In genomic region chr15:98510438-98511385, GRCm38 (mm10) we compare ENCODE assay signal across 8 mouse cellular contexts. TPM values are rescaled to one million over a fixed set of nuclear protein-coding genes. Genes with fewer than 3 reads are reported as not detected.
DNase-seq lines count a peak whose midpoint lies in the region; ATAC-seq and TF ChIP-seq lines count a peak whose summit lies in the region.

No protein-coding gene starts in this region.

- TF ChIP-seq CTCF in gastrocnemius, adult 2 months (IDR thresholded peaks at IDR 0.05): peak; percentile 71
- TF ChIP-seq CTCF in small intestine, adult 2 months (IDR thresholded peaks at IDR 0.05; ENCODE audit: extremely low read depth, insufficient read length, insufficient replicate concordance, low read depth, low read length): peak; percentile 74

- H3K27me3 ChIP-seq in hindbrain, embryonic 16.5 days (replicated peaks; ENCODE audit: control insufficient read depth, insufficient read depth, low read length): no peaks in the 10 kb centered on the region
- H3K27me3 ChIP-seq in limb, embryonic 10.5 days (ENCODE audit: low read depth, poor library complexity, severe bottlenecking): peaks cover under 1% of the 10 kb centered on the region; the same call in 1 of the 2 replicates
- H3K27me3 ChIP-seq in midbrain, embryonic 11.5 days (ENCODE audit: control insufficient read depth, insufficient read depth, low read length): no peaks in the 10 kb centered on the region
- H3K27me3 ChIP-seq in small intestine, adult 2 months (ENCODE audit: control insufficient read depth, insufficient read depth, low read length): no peaks in the 10 kb centered on the region

- peak overlapping the region; percentile 48; the same call in 1 of the 2 replicates for H3K9ac ChIP-seq in hindbrain, embryonic 16.5 days (ENCODE audit: low read depth, low read length)
- no peak overlapping the region for H3K9ac ChIP-seq in midbrain, embryonic 11.5 days (ENCODE audit: low read length)

- no peak for TF ChIP-seq POLR2A in small intestine, adult 2 months (IDR thresholded peaks at IDR 0.05; ENCODE audit: low read depth, low read length)

- ATAC-seq in hindbrain, embryonic 16.5 days: 0 out of 2 replicates have a peak, but pooled peaks have one; percentile 48
- peak; percentile 48; the same call in 1 of the 2 replicates for ATAC-seq in midbrain, embryonic 11.5 days (ENCODE audit: low FRiP score)

- H3K36me3 ChIP-seq in hindbrain, embryonic 16.5 days (ENCODE audit: control insufficient read depth, insufficient read depth, low read length): no peaks in the 10 kb centered on the region
- H3K36me3 ChIP-seq in limb, embryonic 10.5 days: no peaks in the 10 kb centered on the region
- no peaks in the 10 kb centered on the region for H3K36me3 ChIP-seq in midbrain, embryonic 11.5 days (ENCODE audit: control insufficient read depth, insufficient read depth, low read length)
- no peaks in the 10 kb centered on the region for H3K36me3 ChIP-seq in small intestine, adult 2 months (ENCODE audit: control insufficient read depth, insufficient read depth, low read length)

- H3K4me2 ChIP-seq in hindbrain, embryonic 16.5 days (ENCODE audit: low read length): peak overlapping the region; percentile 68
- H3K4me2 ChIP-seq in midbrain, embryonic 11.5 days: peak overlapping the region; percentile 36

- peak; percentile 66 to 88 for DNase-seq in adrenal gland, adult (ENCODE audit: inconsistent age in 2 of 2, low spot score in 1 of 2)
- DNase-seq in adrenal gland, adult 8-10 months: no peak
- peak; percentile 81 to 82 for DNase-seq in cerebellum, postnatal 36 days
- DNase-seq in gastrocnemius, adult 2 months: peak; percentile 86
- DNase-seq in limb, embryonic 10.5 days (ENCODE audit: low spot score): peak; percentile 89
- DNase-seq in midbrain, embryonic 11.5 days (ENCODE audit: low spot score, missing footprints): peak; percentile 99

- H3K27ac ChIP-seq in gastrocnemius, adult 2 months: peak overlapping the region; percentile 76
- H3K27ac ChIP-seq in hindbrain, embryonic 16.5 days (ENCODE audit: low read depth, low read length): no peak overlapping the region
- no peak overlapping the region for H3K27ac ChIP-seq in limb, embryonic 10.5 days
- no peak overlapping the region for H3K27ac ChIP-seq in midbrain, embryonic 11.5 days (ENCODE audit: low read depth, low read length)
- peak overlapping the region; percentile 13 for H3K27ac ChIP-seq in small intestine, adult 2 months (ENCODE audit: insufficient read depth, low read depth, low read length)

- H3K4me3 ChIP-seq in gastrocnemius, adult 2 months: peak overlapping the region; percentile 75
- H3K4me3 ChIP-seq in hindbrain, embryonic 16.5 days (ENCODE audit: low read length): peak overlapping the region; percentile 30
- peak overlapping the region; percentile 39 for H3K4me3 ChIP-seq in limb, embryonic 10.5 days
- no peak overlapping the region for H3K4me3 ChIP-seq in midbrain, embryonic 11.5 days (ENCODE audit: low read depth, low read length)
- H3K4me3 ChIP-seq in small intestine, adult 2 months (ENCODE audit: low read depth, low read length): peak overlapping the region; percentile 24

- 0 out of 2 replicates have a peak, but pooled peaks cover 2% of the 10 kb centered on the region for H3K4me1 ChIP-seq in hindbrain, embryonic 16.5 days (ENCODE audit: control insufficient read depth, insufficient read depth, low read depth, low read length)
- H3K4me1 ChIP-seq in limb, embryonic 10.5 days: peaks cover 16% of the 10 kb centered on the region
- peaks cover 7% of the 10 kb centered on the region for H3K4me1 ChIP-seq in midbrain, embryonic 11.5 days (ENCODE audit: control insufficient read depth, insufficient read depth, low read length)
- peaks cover 3% of the 10 kb centered on the region; the same call in 1 of the 2 replicates for H3K4me1 ChIP-seq in small intestine, adult 2 months (ENCODE audit: control insufficient read depth, insufficient read depth, insufficient read length, low read length)

- WGBS in hindbrain, embryonic 16.5 days: 24% methylated on average over 25 of the region's 25 CpGs
- WGBS in limb, embryonic 10.5 days: 34% methylated on average over 25 of the region's 25 CpGs
- WGBS in midbrain, embryonic 11.5 days: 31% methylated on average over 25 of the region's 25 CpGs
- 28% methylated on average over 25 of the region's 25 CpGs for WGBS in small intestine, adult 2 months

- intact Hi-C loops in gastrocnemius, adult 2 months (cut with DNase I): loop anchor here (2.0 to 5.0 kb wide), 2 partner anchors 57 to 106 kb away; no protein-coding TSS in a partner anchor

- no peaks in the 10 kb centered on the region for H3K9me3 ChIP-seq in hindbrain, embryonic 16.5 days (ENCODE audit: control insufficient read depth, low read length)
- H3K9me3 ChIP-seq in limb, embryonic 10.5 days (replicated peaks): no peaks in the 10 kb centered on the region
- H3K9me3 ChIP-seq in midbrain, embryonic 11.5 days (ENCODE audit: control insufficient read depth, low read length): no peaks in the 10 kb centered on the region

RNA-seq across cellular contexts. Expression of gene Olfr279, which starts 18.5 kb away (rescaled TPM):
- total RNA-seq in adrenal gland, adult 8-10 months (2022): not detected
- total RNA-seq in gastrocnemius, adult 2 months (2021): not detected
- polyA plus RNA-seq in hindbrain, embryonic 16.5 days (2015; fragmentation: Nextera tagmentation; extraction: Ambion mirVana): not detected in 2 replicates
- polyA plus RNA-seq in limb, embryonic 10.5 days (2016; fragmentation: Nextera tagmentation; extraction: Ambion mirVana): not detected in 2 replicates
- polyA plus RNA-seq in midbrain, embryonic 11.5 days (2014; fragmentation: Nextera tagmentation; extraction: Ambion mirVana): not detected in 2 replicates
- polyA plus RNA-seq in small intestine, adult 2 months (2012; rRNA removed): not detected in 2 replicates

RNA-seq across cellular contexts. Expression of gene Kansl2, which starts 23.4 kb away (rescaled TPM):
- total RNA-seq in adrenal gland, adult 8-10 months (2022): 100 to 1,000 TPM in 2 of 4 experiments, 10 to 100 TPM in 2; 89.8 to 123 (median 106) TPM
- total RNA-seq in gastrocnemius, adult 2 months (2021): 10 to 100 TPM; 64.7 to 66.3 TPM
- polyA plus RNA-seq in hindbrain, embryonic 16.5 days (2015; fragmentation: Nextera tagmentation; extraction: Ambion mirVana): 90.4 and 102 TPM in 2 replicates
- 168 and 181 TPM in 2 replicates for polyA plus RNA-seq in limb, embryonic 10.5 days (2016; fragmentation: Nextera tagmentation; extraction: Ambion mirVana)
- 131 and 140 TPM in 2 replicates for polyA plus RNA-seq in midbrain, embryonic 11.5 days (2014; fragmentation: Nextera tagmentation; extraction: Ambion mirVana)
- polyA plus RNA-seq in small intestine, adult 2 months (2012; rRNA removed): 8.4 and 15.0 TPM in 2 replicates

RNA-seq across cellular contexts. Expression of gene Lalba, which starts 28.2 kb away (rescaled TPM):
- total RNA-seq in adrenal gland, adult 8-10 months (2022): not detected
- not detected for total RNA-seq in gastrocnemius, adult 2 months (2021)
- not detected in 2 replicates for polyA plus RNA-seq in hindbrain, embryonic 16.5 days (2015; fragmentation: Nextera tagmentation; extraction: Ambion mirVana)
- 0.25 and 0.67 TPM in 2 replicates for polyA plus RNA-seq in limb, embryonic 10.5 days (2016; fragmentation: Nextera tagmentation; extraction: Ambion mirVana)
- not detected in 2 replicates for polyA plus RNA-seq in midbrain, embryonic 11.5 days (2014; fragmentation: Nextera tagmentation; extraction: Ambion mirVana)
- polyA plus RNA-seq in small intestine, adult 2 months (2012; rRNA removed): not detected in 2 replicates

RNA-seq across cellular contexts. Expression of gene OR5BS1P, which starts 41.0 kb away (rescaled TPM):
- not detected for total RNA-seq in adrenal gland, adult 8-10 months (2022)
- total RNA-seq in gastrocnemius, adult 2 months (2021): not detected
- not detected in 2 replicates for polyA plus RNA-seq in hindbrain, embryonic 16.5 days (2015; fragmentation: Nextera tagmentation; extraction: Ambion mirVana)
- polyA plus RNA-seq in limb, embryonic 10.5 days (2016; fragmentation: Nextera tagmentation; extraction: Ambion mirVana): not detected in 2 replicates
- polyA plus RNA-seq in midbrain, embryonic 11.5 days (2014; fragmentation: Nextera tagmentation; extraction: Ambion mirVana): not detected in 2 replicates
- not detected in 2 replicates for polyA plus RNA-seq in small intestine, adult 2 months (2012; rRNA removed)

RNA-seq across cellular contexts. Expression of gene Olfr281, which starts 58.3 kb away (rescaled TPM):
- total RNA-seq in adrenal gland, adult 8-10 months (2022): not detected
- not detected for total RNA-seq in gastrocnemius, adult 2 months (2021)
- polyA plus RNA-seq in hindbrain, embryonic 16.5 days (2015; fragmentation: Nextera tagmentation; extraction: Ambion mirVana): not detected in 2 replicates
- not detected in 2 replicates for polyA plus RNA-seq in limb, embryonic 10.5 days (2016; fragmentation: Nextera tagmentation; extraction: Ambion mirVana)
- polyA plus RNA-seq in midbrain, embryonic 11.5 days (2014; fragmentation: Nextera tagmentation; extraction: Ambion mirVana): not detected in 2 replicates
- not detected in 2 replicates for polyA plus RNA-seq in small intestine, adult 2 months (2012; rRNA removed)

Comparison
In these comparisons a context has a peak if more than half of its experiments do, and no peak if none do; other contexts are left out.
1. H3K27ac ChIP-seq: peak in gastrocnemius, adult 2 months (single experiment) and small intestine, adult 2 months (single experiment); none in hindbrain, embryonic 16.5 days (single experiment), limb, embryonic 10.5 days (single experiment) and midbrain, embryonic 11.5 days (single experiment).